Mouse (Mus musculus): ENCODE measurements around the gene Vmn2r71.

The Vmn2r71 gene

DNA sequence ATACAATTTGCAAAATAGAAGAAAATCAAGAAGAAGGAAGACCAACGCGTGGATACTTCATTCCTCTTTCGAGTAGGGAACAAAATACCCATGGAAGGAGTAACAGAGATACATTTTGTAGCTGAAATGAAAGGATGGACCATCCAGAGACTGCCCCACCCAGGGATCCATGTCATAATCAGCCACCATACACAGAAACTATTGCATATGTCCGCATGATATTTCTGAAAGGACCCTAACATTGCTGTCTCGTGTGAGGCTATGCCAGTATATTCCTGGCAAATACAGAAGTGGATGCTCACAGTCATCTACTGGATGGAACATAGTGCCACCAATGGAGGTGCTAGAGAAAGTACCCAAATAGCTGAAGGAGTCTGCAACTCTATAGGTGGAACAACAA, at the start of gene Vmn2r71:
Gene Vmn2r71 (plus strand): TSS at position 301 of the 400 bp plus-strand sequence.
- no peak for DNase-seq (ENCODE audit: low read depth, low spot score)

DNA sequence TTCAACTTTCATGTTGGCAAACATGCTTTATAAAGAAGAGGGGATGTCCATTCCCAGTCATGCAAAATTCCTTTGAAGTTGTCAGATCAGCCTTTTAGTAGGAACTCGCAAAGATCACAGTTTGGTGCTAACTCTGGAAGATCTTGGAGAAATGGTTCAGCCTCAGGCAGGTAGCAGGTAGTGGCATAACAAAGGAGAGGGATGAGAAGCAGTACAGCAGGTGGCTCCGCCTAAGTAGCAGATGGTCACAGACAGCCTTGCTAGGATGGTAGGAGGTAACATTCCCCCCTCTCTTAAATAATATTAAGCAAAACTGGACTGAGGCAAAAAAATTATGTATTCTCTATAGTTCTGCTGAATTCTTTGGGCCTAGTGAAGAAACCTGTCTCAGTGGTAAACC, 20.8 kb upstream of the Vmn2r71 start:
- DNase-seq (ENCODE audit: low read depth, low spot score) = no peak

DNA sequence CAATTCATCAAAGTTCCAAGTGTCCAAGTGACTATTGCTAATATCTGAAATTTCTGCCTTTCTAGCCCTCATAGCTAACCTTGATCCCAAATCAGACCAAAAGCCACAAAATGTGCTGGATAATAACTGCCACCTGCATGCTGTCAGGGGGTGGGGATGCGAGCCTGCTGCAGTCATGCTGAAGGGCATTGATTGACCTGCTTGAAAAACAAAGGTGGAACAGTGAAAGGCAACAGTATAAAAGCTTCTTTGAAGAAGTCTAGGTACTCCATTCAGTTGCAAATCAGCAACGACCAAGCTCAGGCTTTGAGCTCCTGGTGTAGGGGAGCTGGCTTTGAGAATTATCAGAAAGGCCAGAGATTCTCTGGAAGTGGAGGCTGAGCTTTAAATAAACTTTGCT, 19.8 kb upstream of the Vmn2r71 start:
- no peak for DNase-seq (ENCODE audit: low read depth, low spot score)

DNA sequence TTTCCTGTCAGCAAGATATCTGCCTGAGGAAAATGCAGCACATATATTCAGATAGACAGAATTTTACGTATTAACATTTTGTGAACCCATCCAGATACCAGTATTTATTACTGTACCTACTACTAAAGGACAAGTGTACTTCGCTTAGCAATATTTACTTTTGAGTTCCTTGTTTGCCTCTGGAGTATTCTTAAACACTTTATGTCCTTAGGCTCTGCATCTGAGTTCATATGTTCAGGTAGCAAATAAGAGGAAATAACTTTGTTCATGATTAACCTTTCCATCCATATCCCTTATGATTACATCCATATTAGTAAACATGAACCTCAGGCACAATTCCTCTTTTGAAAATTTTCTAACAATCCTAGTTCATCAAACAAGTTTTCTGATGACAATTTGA, 6.2 kb downstream of the Vmn2r71 start, which contains the start of gene Vmn2r70:
Gene Vmn2r70 (minus strand): TSS at position 101 of the 400 bp plus-strand sequence.
- no peak for DNase-seq (ENCODE audit: low read depth, low spot score)
